Mouse (Mus musculus) stomach, postnatal 0 days (tissue): ENCODE measurements around the gene Gm49318. TPM values are rescaled to one million over a fixed set of nuclear protein-coding genes. Genes with fewer than 3 reads are reported as not detected.

Experiments used
- ATAC-seq: fragments of 200-750 bp; cut with Nextera tagmentation; 2 replicates; pipeline ENCODE4 v1.8.0; 2017; ENCODE audit not compliant: low FRiP score, low TSS enrichment
- DNase-seq: peaks from one replicate; pipeline ENCODE4 v3.0.0-alpha.2; 2016; ENCODE audit warnings: low spot score
- H3K27ac ChIP-seq: fragments of 300-500 bp; sonication (generic); replicated peaks from 2 replicates; pipeline ENCODE4 v1.5.1; 2014; ENCODE audit warnings: mild to moderate bottlenecking, control low read depth
- H3K27me3 ChIP-seq: fragments of 300-500 bp; sonication (generic); 2 replicates; pipeline ENCODE4 v1.6.1; 2014; ENCODE audit warnings: low read length; ENCODE audit not compliant: control insufficient read depth, insufficient read depth
- H3K36me3 ChIP-seq: fragments of 300-500 bp; sonication (generic); 2 replicates; pipeline ENCODE4 v1.6.1; 2014; ENCODE audit warnings: low read length, mixed read lengths; ENCODE audit not compliant: control insufficient read depth, insufficient read depth
- H3K4me1 ChIP-seq: fragments of 300-500 bp; sonication (generic); replicated peaks from 2 replicates; pipeline ENCODE4 v1.6.1; 2014; ENCODE audit warnings: antibody characterized with exemption; ENCODE audit not compliant: control insufficient read depth, insufficient read depth
- H3K4me2 ChIP-seq: fragments of 300-500 bp; sonication (generic); replicated peaks from 2 replicates; pipeline ENCODE4 v1.6.1; 2014; ENCODE audit warnings: low read depth, mild to moderate bottlenecking, control low read depth, moderate library complexity
- H3K4me3 ChIP-seq: fragments of 300-500 bp; sonication (generic); 2 replicates; pipeline ENCODE4 v1.5.1; 2014; ENCODE audit warnings: low read depth, low read length, control low read depth
- H3K9ac ChIP-seq: fragments of 300-500 bp; sonication (generic); 2 replicates; pipeline ENCODE4 v1.6.1; 2014; ENCODE audit warnings: mild to moderate bottlenecking, low read length, control low read depth, mixed read lengths
- H3K9me3 ChIP-seq: fragments of 300-500 bp; sonication (generic); 2 replicates; pipeline ENCODE4 v1.6.1; 2016; ENCODE audit warnings: low read length; ENCODE audit not compliant: control insufficient read depth
- CTCF ChIP-seq: IDR thresholded peaks from 2 replicates; pipeline ENCODE4 v1.5.1; 2016; ENCODE audit warnings: antibody characterized with exemption, low read depth, mild to moderate bottlenecking, moderate library complexity
- EP300 ChIP-seq: optimal IDR thresholded peaks from 2 replicates; pipeline ENCODE3; 2016; ENCODE audit warnings: antibody characterized with exemption
- WGBS: fragments of 180-500 bp; shearing (Covaris S2); extraction: QIAGEN DNeasy Blood & Tissue Kit; methylation state at CpG from one replicate; pipeline ENCODE4 v1.1.7; 2014; 5-methylcytosine and 5-hydroxymethylcytosine counted together
- polyA plus RNA-seq: library from polyadenylated mRNA; unstranded; fragments of >200 nt; fragmentation: Nextera tagmentation; extraction: Ambion mirVana; gene quantifications from 2 replicates; pipeline ENCODE4 v1.2.1, GENCODE M21; 2015

Gm49318 gene
- polyA plus RNA-seq, 1 experiment from 2014 or later: not detected

GRCm38 (mm10) chr9:22012731-22013130, 58.3 kb downstream of the Gm49318 start:
- Histone ChIP-seq H3K9ac (no peak overlapping the region), H3K27me3 (no peaks in the 10 kb centered on the region), H3K9me3 (no peaks in the 10 kb centered on the region), H3K4me3 (no peak overlapping the region), H3K36me3 (peaks cover 41% of the 10 kb centered on the region), H3K4me1 (no peaks in the 10 kb centered on the region), H3K4me2 (no peak overlapping the region), H3K27ac (no peak overlapping the region)
- TF ChIP-seq CTCF (no peak), EP300 (no peak)
- DNase-seq (no peak), ATAC-seq (0 out of 2 replicates have a peak, but pooled peaks have one; percentile 17)
- WGBS: 91% methylated on average over 13 of the region's 13 CpGs

- DNase-seq (no peak), ATAC-seq (no peak)
- H3K9ac ChIP-seq: no peak overlapping the region
- peaks cover 51% of the 10 kb centered on the region for H3K36me3 ChIP-seq
- H3K4me1 ChIP-seq: no peaks in the 10 kb centered on the region
- no peaks in the 10 kb centered on the region for H3K27me3 ChIP-seq
- no peaks in the 10 kb centered on the region for H3K9me3 ChIP-seq
- no peak overlapping the region for H3K4me2 ChIP-seq
- TF ChIP-seq CTCF (no peak), EP300 (no peak)
- H3K4me3 ChIP-seq: no peak overlapping the region
- 90% methylated on average over 5 of the region's 5 CpGs for WGBS
- no peak overlapping the region for H3K27ac ChIP-seq
Measured at GRCm38 (mm10) chr9:22011055-22011454, 60.0 kb downstream of the Gm49318 start.

DNA sequence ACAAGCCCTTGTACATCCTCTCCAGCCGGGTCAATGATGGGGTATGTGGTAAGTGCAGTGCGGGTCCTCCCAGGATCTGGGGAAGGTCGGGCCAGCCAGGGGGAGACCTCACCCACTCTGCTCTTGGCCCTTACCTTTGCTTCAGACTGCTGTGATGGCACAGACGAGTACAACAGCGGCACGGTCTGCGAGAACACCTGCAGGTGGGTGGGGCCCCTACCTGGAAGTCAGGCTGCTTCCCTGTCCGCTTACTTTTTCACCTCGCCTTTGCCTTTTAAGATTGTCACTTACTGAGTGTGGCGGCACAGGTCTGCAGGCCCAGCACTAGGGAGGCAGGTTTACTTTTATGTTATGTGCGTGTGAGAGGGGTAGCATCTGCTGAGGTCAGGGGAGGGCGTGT, 66.5 kb downstream of the Gm49318 start:
- H3K4me2 ChIP-seq: no peak overlapping the region
- H3K9ac ChIP-seq: no peak overlapping the region
- ATAC-seq: no peak
- no peaks in the 10 kb centered on the region for H3K27me3 ChIP-seq
- H3K36me3 ChIP-seq: peaks cover 19% of the 10 kb centered on the region
- WGBS: 78% methylated on average over 12 of the region's 12 CpGs
- H3K4me1 ChIP-seq: peaks cover 3% of the 10 kb centered on the region; the same call in 1 of the 2 replicates
- H3K4me3 ChIP-seq: no peak overlapping the region
- TF ChIP-seq EP300: no peak
- no peak for TF ChIP-seq CTCF
- H3K9me3 ChIP-seq: no peaks in the 10 kb centered on the region
- DNase-seq: no peak
- no peak overlapping the region for H3K27ac ChIP-seq

DNA sequence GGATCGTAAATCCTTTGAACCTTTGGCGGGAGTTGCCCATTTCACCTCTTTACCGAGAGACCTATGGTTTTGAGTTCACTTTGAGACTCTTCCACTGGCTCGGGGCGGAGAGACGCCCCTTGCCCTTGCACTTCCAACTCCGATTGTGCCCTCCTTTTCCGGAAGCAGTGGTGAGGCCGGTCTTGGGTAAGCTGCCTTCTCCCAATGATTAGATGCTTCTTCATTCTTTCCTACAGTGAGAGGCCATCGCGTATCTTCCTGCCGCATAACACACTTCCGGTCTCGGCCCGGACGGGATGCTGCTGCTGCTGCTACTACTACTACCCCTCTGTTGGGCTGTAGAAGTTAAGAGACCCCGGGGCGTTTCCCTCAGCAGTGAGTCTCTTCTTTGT, 67.9 kb downstream of the Gm49318 start:
- Histone ChIP-seq H3K27ac (peak overlapping the region; percentile 67), H3K4me3 (peak overlapping the region; percentile 66), H3K27me3 (no peaks in the 10 kb centered on the region), H3K9me3 (no peaks in the 10 kb centered on the region), H3K9ac (peak overlapping the region; percentile 63), H3K36me3 (peaks cover 13% of the 10 kb centered on the region), H3K4me2 (peak overlapping the region; percentile 72), H3K4me1 (peaks cover 3% of the 10 kb centered on the region; the same call in 1 of the 2 replicates)
- no peak for DNase-seq
- under 1% methylated on average over 18 of the region's 18 CpGs for WGBS
- TF ChIP-seq CTCF (no peak), EP300 (no peak)
- ATAC-seq: peak; percentile 3; the same call in 1 of the 2 replicates

DNA sequence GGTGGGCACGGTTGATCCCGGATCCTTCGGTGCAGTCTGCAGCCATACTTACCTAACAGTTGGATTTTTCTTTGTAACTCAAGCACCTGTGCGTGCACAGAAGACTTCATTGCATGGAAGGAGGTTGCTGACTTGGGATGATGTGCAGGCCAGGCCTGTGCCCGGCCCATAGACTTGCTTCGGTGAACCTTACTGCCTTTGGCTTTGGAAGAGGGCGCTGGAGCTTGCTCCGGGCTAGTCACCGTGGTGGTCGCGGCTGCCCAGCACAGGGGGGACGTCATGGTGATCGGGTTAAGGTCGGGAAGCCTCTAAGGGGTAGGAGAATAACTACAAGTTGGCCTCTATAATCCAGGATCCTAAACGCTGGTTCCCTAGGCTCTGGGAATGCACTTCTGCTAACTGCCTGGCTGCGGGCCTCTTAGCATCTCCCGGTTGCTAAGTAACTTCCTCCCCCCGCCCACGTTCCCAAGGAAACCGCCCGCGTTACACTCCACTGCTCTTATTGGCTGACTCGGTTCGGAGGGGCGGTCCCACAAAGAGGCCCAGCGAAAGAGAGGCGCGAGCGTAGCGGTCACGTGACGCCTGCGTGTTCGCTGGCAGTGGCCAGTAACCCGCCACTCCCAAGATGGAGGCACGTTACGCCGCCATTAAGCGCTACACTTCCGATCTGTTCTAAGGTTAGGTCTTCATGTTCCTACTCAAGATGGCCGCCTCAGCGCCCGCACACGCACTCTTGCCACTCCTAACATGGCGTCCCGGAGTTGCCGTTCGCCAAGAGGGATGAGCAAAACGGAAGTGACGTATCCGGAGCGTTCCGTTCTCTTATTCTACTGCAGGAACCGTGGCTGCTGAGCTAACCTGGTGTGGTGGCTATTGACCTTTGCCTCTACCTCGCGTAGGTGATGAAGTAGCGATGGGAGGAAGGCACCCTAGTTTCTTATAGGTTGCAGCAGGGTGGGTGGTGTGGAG, 68.6 kb downstream of the Gm49318 start, which contains the start of the genes Ccdc151 and Prkcsh:
TSS of gene Ccdc151 (minus strand) at position 441 of the 969 bp plus-strand sequence.
TSS of gene Prkcsh (plus strand) at position 613 of the 969 bp plus-strand sequence.
- Histone ChIP-seq H3K9me3 (no peaks in the 10 kb centered on the region), H3K27ac (peak within 1 kb of the TSS; percentile 67), H3K4me1 (peaks cover 3% of the 10 kb centered on the region; the same call in 1 of the 2 replicates), H3K27me3 (no peaks in the 10 kb centered on the region), H3K4me3 (peak within 1 kb of the TSS; percentile 66), H3K9ac (peak within 1 kb of the TSS; percentile 63), H3K36me3 (peaks cover 13% of the 10 kb centered on the region), H3K4me2 (peak within 1 kb of the TSS; percentile 72)
- WGBS: 6% methylated on average over 55 of the region's 57 CpGs
- DNase-seq: peak; percentile 99
- no peak for TF ChIP-seq EP300
- peak; percentile 5; the same call in 1 of the 2 replicates for TF ChIP-seq CTCF
- peak; percentile 100 for ATAC-seq

- Histone ChIP-seq H3K27me3 (no peaks in the 10 kb centered on the region), H3K9me3 (no peaks in the 10 kb centered on the region), H3K9ac (no peak overlapping the region), H3K27ac (no peak overlapping the region), H3K4me3 (no peak overlapping the region), H3K36me3 (peaks cover 7% of the 10 kb centered on the region; the same call in 1 of the 2 replicates), H3K4me2 (no peak overlapping the region), H3K4me1 (peaks cover 3% of the 10 kb centered on the region; the same call in 1 of the 2 replicates)
- no peak for ATAC-seq
- 85% methylated on average over 4 of the region's 4 CpGs for WGBS
- no peak for DNase-seq
- no peak for TF ChIP-seq EP300
Measured at GRCm38 (mm10) chr9:22001633-22002032, 69.4 kb downstream of the Gm49318 start.
